Mouse (Mus musculus): Measurements from ENCODE around the gene Col5a1. TPM values are rescaled to one million over a fixed set of nuclear protein-coding genes. Genes with fewer than 3 reads are reported as not detected.
A peak's percentile ranks its signal among the peaks of the same experiment; 100 is the strongest.

Col5a1 gene
- polyA plus RNA-seq, 1 experiment from 2014 or later: 78.1 TPM

DNA sequence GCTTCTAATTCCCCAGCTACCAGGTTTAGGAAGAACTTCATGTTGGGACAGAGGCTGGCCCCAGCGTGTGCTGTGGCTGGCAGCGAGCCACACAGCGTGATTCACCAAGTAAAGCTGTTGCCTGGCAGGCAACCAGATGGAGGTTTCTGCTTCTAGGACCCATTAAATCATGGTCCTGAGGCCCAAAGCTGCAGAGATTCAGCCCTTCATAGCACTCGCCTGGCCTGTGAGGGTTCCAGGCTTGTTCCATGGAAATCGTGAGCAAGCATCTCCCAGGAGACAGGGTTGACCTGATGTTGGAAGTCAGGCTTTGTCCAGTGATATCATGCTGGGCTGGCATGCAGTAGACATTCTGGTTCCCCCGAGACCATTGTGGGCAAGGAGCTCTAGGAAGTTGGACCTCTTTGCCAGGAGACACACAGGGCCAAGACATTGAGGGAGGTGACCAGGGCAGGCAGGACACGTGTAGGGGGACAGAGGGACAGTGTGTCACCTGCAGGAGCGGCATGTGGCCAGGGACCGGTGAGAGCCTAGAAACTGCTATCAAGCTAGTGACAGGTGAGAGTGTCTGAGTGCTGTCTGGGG lies 50.5 kb downstream of the Col5a1 start:
- H3K4me3 ChIP-seq (ENCODE audit: low read length): no peak overlapping the region
- WGBS: 64% methylated on average over 9 of the region's 9 CpGs
- H3K4me1 ChIP-seq (ENCODE audit: control insufficient read depth, insufficient read depth, low read length): peaks cover 39% of the 10 kb centered on the region
- no peak overlapping the region for H3K9ac ChIP-seq (ENCODE audit: low read depth, low read length)
- peak; percentile 41; the same call in 1 of the 2 replicates for ATAC-seq
- no peaks in the 10 kb centered on the region for H3K9me3 ChIP-seq (ENCODE audit: control insufficient read depth, low read length)
- peak overlapping the region; percentile 26 for H3K27ac ChIP-seq (ENCODE audit: low read length)
- no peaks in the 10 kb centered on the region for H3K27me3 ChIP-seq (replicated peaks; ENCODE audit: control insufficient read depth, insufficient read depth, low read length)
- H3K36me3 ChIP-seq (ENCODE audit: control insufficient read depth, insufficient read depth, low read length): no peaks in the 10 kb centered on the region
- no peak overlapping the region for H3K4me2 ChIP-seq (ENCODE audit: low read depth, low read length)

GRCm38 (mm10) chr2:27939433-27939832 lies 53.2 kb downstream of the Col5a1 start:
- no peak overlapping the region for H3K9ac ChIP-seq (ENCODE audit: low read depth, low read length)
- H3K4me3 ChIP-seq (ENCODE audit: low read length): no peak overlapping the region
- H3K27me3 ChIP-seq (replicated peaks; ENCODE audit: control insufficient read depth, insufficient read depth, low read length): no peaks in the 10 kb centered on the region
- 87% methylated on average over 4 of the region's 4 CpGs for WGBS
- ATAC-seq: no peak
- H3K36me3 ChIP-seq (ENCODE audit: control insufficient read depth, insufficient read depth, low read length): no peaks in the 10 kb centered on the region
- H3K4me2 ChIP-seq (ENCODE audit: low read depth, low read length): no peak overlapping the region
- peaks cover 23% of the 10 kb centered on the region for H3K4me1 ChIP-seq (ENCODE audit: control insufficient read depth, insufficient read depth, low read length)
- H3K9me3 ChIP-seq (ENCODE audit: control insufficient read depth, low read length): no peaks in the 10 kb centered on the region
- no peak overlapping the region for H3K27ac ChIP-seq (ENCODE audit: low read length)

- ATAC-seq: no peak
- 85% methylated on average over 12 of the region's 12 CpGs for WGBS
- no peaks in the 10 kb centered on the region for H3K9me3 ChIP-seq (ENCODE audit: control insufficient read depth, low read length)
- H3K27ac ChIP-seq (ENCODE audit: low read length): no peak overlapping the region
- peaks cover 16% of the 10 kb centered on the region for H3K4me1 ChIP-seq (ENCODE audit: control insufficient read depth, insufficient read depth, low read length)
- H3K9ac ChIP-seq (ENCODE audit: low read depth, low read length): no peak overlapping the region
- no peaks in the 10 kb centered on the region for H3K36me3 ChIP-seq (ENCODE audit: control insufficient read depth, insufficient read depth, low read length)
- no peaks in the 10 kb centered on the region for H3K27me3 ChIP-seq (replicated peaks; ENCODE audit: control insufficient read depth, insufficient read depth, low read length)
- H3K4me3 ChIP-seq (ENCODE audit: low read length): no peak overlapping the region
- H3K4me2 ChIP-seq (ENCODE audit: low read depth, low read length): no peak overlapping the region
Observed at GRCm38 (mm10) chr2:27940144-27940543, 53.9 kb downstream of the Col5a1 start.

DNA sequence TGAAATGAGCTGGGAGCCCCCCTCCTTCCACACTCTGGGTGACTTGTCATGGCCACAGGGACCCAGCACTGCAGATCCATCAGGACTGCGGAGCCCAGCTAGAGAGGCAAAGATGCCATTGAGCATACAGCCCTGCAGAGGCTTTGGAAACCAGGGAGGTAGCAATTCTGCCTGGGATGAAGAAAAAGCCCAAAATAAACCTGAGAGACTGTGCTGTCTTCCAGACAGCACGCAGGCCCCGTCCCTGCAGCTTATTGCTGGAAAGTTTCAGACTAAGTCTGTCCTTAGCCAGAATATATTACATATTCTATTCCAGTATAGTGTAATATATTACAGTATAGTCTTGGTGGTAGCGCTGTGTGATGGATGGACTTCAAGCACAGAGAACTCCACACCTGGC lies 61.0 kb downstream of the Col5a1 start:
- H3K4me2 ChIP-seq (ENCODE audit: low read depth, low read length): no peak overlapping the region

DNA sequence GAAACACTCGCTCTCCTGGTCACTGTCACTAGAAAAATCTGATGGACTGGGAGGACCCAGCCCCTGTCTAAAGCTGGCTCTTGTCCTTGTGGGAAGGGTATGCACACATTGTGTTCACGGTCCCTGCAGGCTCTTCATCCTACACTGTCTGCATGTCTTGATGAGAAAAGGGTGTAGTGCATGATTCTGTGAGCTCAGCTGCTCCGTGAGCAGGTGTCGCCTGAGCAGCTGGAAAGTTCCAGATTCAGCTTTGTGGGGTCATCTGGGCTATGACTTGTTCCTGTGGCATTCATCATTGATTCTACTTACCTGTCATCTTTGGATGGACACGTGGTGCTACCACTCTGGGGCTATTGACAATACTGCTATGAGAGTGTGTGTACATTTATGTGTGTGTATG lies 61.7 kb downstream of the Col5a1 start:
- Histone ChIP-seq H3K27ac (ENCODE audit: low read length) (no peak overlapping the region), H3K9me3 (ENCODE audit: control insufficient read depth, low read length) (no peaks in the 10 kb centered on the region), H3K4me3 (ENCODE audit: low read length) (no peak overlapping the region), H3K4me2 (ENCODE audit: low read depth, low read length) (no peak overlapping the region), H3K4me1 (ENCODE audit: control insufficient read depth, insufficient read depth, low read length) (0 out of 2 replicates have a peak, but pooled peaks cover 3% of the 10 kb centered on the region), H3K27me3 (replicated peaks; ENCODE audit: control insufficient read depth, insufficient read depth, low read length) (no peaks in the 10 kb centered on the region), H3K36me3 (ENCODE audit: control insufficient read depth, insufficient read depth, low read length) (no peaks in the 10 kb centered on the region; the same call in 1 of the 2 replicates), H3K9ac (ENCODE audit: low read depth, low read length) (no peak overlapping the region)
- no peak for ATAC-seq
- WGBS: 77% methylated on average over 5 of the region's 5 CpGs

More for the DNA sequence above, 61.0 kb downstream of the Col5a1 start:
- ATAC-seq: no peak
- no peak overlapping the region for H3K9ac ChIP-seq (ENCODE audit: low read depth, low read length)
- no peaks in the 10 kb centered on the region for H3K9me3 ChIP-seq (ENCODE audit: control insufficient read depth, low read length)
- no peaks in the 10 kb centered on the region; the same call in 1 of the 2 replicates for H3K36me3 ChIP-seq (ENCODE audit: control insufficient read depth, insufficient read depth, low read length)
- H3K27ac ChIP-seq (ENCODE audit: low read length): peak overlapping the region; percentile 23; the same call in 1 of the 2 replicates
- no peaks in the 10 kb centered on the region for H3K27me3 ChIP-seq (replicated peaks; ENCODE audit: control insufficient read depth, insufficient read depth, low read length)
- H3K4me1 ChIP-seq (ENCODE audit: control insufficient read depth, insufficient read depth, low read length): 0 out of 2 replicates have a peak, but pooled peaks cover 3% of the 10 kb centered on the region
- 71% methylated on average over 4 of the region's 4 CpGs for WGBS
- H3K4me3 ChIP-seq (ENCODE audit: low read length): no peak overlapping the region

DNA sequence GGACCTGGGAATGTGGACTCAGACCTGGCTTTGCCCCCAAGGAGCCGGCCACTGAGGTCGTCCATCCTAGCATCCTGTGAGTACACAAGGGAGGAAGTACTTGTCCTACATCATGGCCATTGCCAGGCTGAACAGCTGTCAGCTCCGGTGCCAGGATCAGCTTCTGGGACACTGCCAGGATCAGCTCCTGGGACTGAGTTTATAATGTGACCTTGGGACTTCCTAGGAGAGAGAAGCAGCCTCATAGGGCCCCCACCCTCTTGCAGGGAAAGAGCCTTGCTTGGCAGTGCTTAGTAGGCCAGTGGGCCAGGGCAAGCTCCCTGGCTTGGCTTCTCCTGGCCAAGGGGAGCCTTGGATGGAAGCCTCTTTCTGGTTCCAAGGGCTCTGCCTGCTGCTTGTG lies 67.6 kb downstream of the Col5a1 start:
- 45% methylated on average over 3 of the region's 3 CpGs for WGBS
- Histone ChIP-seq H3K4me2 (ENCODE audit: low read depth, low read length) (no peak overlapping the region), H3K4me1 (ENCODE audit: control insufficient read depth, insufficient read depth, low read length) (peaks cover 33% of the 10 kb centered on the region), H3K27ac (ENCODE audit: low read length) (peak overlapping the region; percentile 83), H3K9ac (ENCODE audit: low read depth, low read length) (no peak overlapping the region), H3K9me3 (ENCODE audit: control insufficient read depth, low read length) (no peaks in the 10 kb centered on the region), H3K4me3 (ENCODE audit: low read length) (no peak overlapping the region), H3K27me3 (replicated peaks; ENCODE audit: control insufficient read depth, insufficient read depth, low read length) (no peaks in the 10 kb centered on the region), H3K36me3 (ENCODE audit: control insufficient read depth, insufficient read depth, low read length) (no peaks in the 10 kb centered on the region; the same call in 1 of the 2 replicates)
- ATAC-seq: no peak

DNA sequence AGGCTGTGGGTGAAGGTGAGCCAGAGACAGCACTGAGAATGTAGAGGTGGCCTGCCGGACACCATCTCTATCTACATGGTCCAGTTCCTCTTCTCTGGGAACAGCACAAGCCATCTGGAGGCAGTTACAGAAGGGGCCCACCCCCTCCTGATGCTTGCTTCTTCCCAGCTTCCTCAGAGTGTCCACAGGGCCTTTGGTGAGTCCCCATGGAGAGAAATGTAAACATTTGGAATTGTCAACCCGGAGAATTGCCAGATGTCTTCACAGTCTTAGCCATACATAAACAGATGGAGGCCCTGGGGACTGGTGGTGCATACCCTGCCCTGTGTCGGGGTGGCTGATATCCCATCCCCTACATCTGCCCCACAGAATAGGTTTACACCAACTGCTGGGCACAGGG lies 68.7 kb downstream of the Col5a1 start:
- ATAC-seq: peak; percentile 73
- H3K4me2 ChIP-seq (ENCODE audit: low read depth, low read length): no peak overlapping the region
- H3K4me3 ChIP-seq (ENCODE audit: low read length): no peak overlapping the region
- peaks cover 33% of the 10 kb centered on the region for H3K4me1 ChIP-seq (ENCODE audit: control insufficient read depth, insufficient read depth, low read length)
- H3K9ac ChIP-seq (ENCODE audit: low read depth, low read length): no peak overlapping the region
- H3K9me3 ChIP-seq (ENCODE audit: control insufficient read depth, low read length): no peaks in the 10 kb centered on the region
- WGBS: 34% methylated on average over 3 of the region's 3 CpGs
- H3K27me3 ChIP-seq (replicated peaks; ENCODE audit: control insufficient read depth, insufficient read depth, low read length): no peaks in the 10 kb centered on the region
- peak overlapping the region; percentile 83 for H3K27ac ChIP-seq (ENCODE audit: low read length)
- H3K36me3 ChIP-seq (ENCODE audit: control insufficient read depth, insufficient read depth, low read length): no peaks in the 10 kb centered on the region; the same call in 1 of the 2 replicates

DNA sequence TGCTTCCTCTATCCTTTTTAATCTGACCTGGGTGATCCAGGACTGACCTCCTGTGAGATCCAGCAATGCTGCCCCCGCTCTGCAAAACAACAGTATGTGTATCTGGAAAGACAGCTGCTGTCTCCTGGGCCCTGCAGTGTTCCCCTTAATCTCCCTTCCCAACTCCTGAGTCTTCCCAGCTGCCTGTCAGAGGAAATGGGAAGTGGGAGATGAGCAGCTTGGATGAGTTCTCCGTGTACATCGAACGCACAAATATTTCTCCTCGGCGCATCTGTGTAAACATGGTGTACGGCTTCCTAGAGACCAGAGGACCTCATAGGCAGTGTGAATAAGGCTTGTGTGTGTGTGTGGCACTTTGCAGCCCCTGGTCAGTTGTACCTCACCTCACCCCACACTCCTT lies 70.5 kb downstream of the Col5a1 start:
- no peak overlapping the region for H3K4me2 ChIP-seq (ENCODE audit: low read depth, low read length)
- peak; percentile 66 for ATAC-seq
- WGBS: 45% methylated on average over 7 of the region's 7 CpGs

GRCm38 (mm10) chr2:27957184-27957583 lies 71.0 kb downstream of the Col5a1 start:
- ATAC-seq: peak; percentile 27
- 31% methylated on average over 5 of the region's 5 CpGs for WGBS
- no peaks in the 10 kb centered on the region for H3K36me3 ChIP-seq (ENCODE audit: control insufficient read depth, insufficient read depth, low read length)

More for the DNA sequence above, 70.5 kb downstream of the Col5a1 start:
- Histone ChIP-seq H3K9ac (ENCODE audit: low read depth, low read length) (no peak overlapping the region), H3K27ac (ENCODE audit: low read length) (peak overlapping the region; percentile 79), H3K9me3 (ENCODE audit: control insufficient read depth, low read length) (no peaks in the 10 kb centered on the region), H3K36me3 (ENCODE audit: control insufficient read depth, insufficient read depth, low read length) (no peaks in the 10 kb centered on the region), H3K27me3 (replicated peaks; ENCODE audit: control insufficient read depth, insufficient read depth, low read length) (no peaks in the 10 kb centered on the region), H3K4me1 (ENCODE audit: control insufficient read depth, insufficient read depth, low read length) (peaks cover 33% of the 10 kb centered on the region), H3K4me3 (ENCODE audit: low read length) (no peak overlapping the region)

GRCm38 (mm10) chr2:27959275-27959674 lies 73.0 kb downstream of the Col5a1 start:
- Histone ChIP-seq H3K4me2 (ENCODE audit: low read depth, low read length) (no peak overlapping the region), H3K4me3 (ENCODE audit: low read length) (no peak overlapping the region), H3K36me3 (ENCODE audit: control insufficient read depth, insufficient read depth, low read length) (no peaks in the 10 kb centered on the region), H3K4me1 (ENCODE audit: control insufficient read depth, insufficient read depth, low read length) (peaks cover 25% of the 10 kb centered on the region), H3K27me3 (replicated peaks; ENCODE audit: control insufficient read depth, insufficient read depth, low read length) (no peaks in the 10 kb centered on the region), H3K9me3 (ENCODE audit: control insufficient read depth, low read length) (no peaks in the 10 kb centered on the region), H3K27ac (ENCODE audit: low read length) (no peak overlapping the region), H3K9ac (ENCODE audit: low read depth, low read length) (no peak overlapping the region)
- ATAC-seq: no peak
- 76% methylated on average over 6 of the region's 6 CpGs for WGBS

More at GRCm38 (mm10) chr2:27957184-27957583, 71.0 kb downstream of the Col5a1 start:
- no peak overlapping the region for H3K9ac ChIP-seq (ENCODE audit: low read depth, low read length)
- no peak overlapping the region for H3K4me2 ChIP-seq (ENCODE audit: low read depth, low read length)
- H3K27ac ChIP-seq (ENCODE audit: low read length): peak overlapping the region; percentile 79
- peaks cover 33% of the 10 kb centered on the region for H3K4me1 ChIP-seq (ENCODE audit: control insufficient read depth, insufficient read depth, low read length)
- no peaks in the 10 kb centered on the region for H3K27me3 ChIP-seq (replicated peaks; ENCODE audit: control insufficient read depth, insufficient read depth, low read length)
- no peaks in the 10 kb centered on the region for H3K9me3 ChIP-seq (ENCODE audit: control insufficient read depth, low read length)
- no peak overlapping the region for H3K4me3 ChIP-seq (ENCODE audit: low read length)

Data from intestine, embryonic 16.5 days (tissue).